Mouse (Mus musculus): ENCODE results near the gene Eng. TPM values are rescaled to one million over a fixed set of nuclear protein-coding genes. Genes with fewer than 3 reads are reported as not detected.

The Eng gene
- polyA plus RNA-seq, 1 experiment from 2014 or later, result 30.5 TPM

DNA sequence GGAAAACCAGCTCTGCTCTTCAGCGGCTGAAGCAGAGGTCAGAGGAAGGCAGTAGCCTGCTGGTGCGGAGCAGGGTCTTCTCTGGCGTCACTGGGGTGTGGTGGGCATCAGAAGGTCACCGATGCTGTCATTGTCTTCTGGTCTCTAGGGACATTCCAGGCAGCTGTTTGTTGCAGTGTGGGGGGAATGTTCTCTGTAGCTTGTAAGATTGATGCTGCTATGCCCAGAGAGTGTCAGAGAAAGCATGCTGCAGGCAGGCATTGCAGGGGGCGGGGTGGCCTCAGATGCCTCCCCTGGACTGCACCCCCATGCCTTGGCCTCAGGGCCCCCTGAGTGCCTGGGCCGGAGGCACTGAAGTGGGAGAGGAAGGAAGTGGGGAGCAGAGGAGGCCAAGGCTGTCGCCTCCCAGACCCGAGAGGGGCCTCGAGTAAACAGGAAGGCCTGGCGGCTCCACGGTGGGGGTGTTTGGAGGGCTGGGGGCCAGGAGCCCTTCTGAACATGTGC, 8.6 kb upstream of the Eng start:
- no peak overlapping the region for H3K9ac ChIP-seq
- 0 out of 2 replicates have a peak, but pooled peaks have one; percentile 37 for ATAC-seq (ENCODE audit: low FRiP score)

DNA sequence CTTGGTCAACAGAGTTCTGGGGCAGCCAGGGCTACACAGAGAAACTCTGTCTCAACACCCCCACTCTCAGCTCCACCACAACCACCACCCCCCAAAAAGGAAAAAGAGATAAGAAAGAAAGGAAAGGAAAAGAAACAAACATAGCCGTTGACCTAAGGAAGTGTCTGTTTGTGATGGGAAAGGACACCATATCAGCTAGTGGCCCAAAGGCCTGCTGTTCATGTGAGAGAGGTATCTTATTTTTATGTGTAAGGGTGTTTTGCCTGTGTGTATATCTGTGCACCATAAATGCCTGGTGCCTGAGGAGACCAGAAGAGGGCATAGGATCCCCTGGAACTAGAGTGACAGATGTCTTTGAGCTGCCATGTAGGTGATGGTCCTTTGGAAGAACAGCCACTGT, 6.8 kb upstream of the Eng start:
- no peaks in the 10 kb centered on the region for H3K9me3 ChIP-seq (ENCODE audit: control insufficient read depth, low read length)
- no peak for DNase-seq (ENCODE audit: low spot score)
- no peak overlapping the region for H3K4me3 ChIP-seq (replicated peaks; ENCODE audit: low read length)
- H3K27me3 ChIP-seq (ENCODE audit: control insufficient read depth, insufficient read depth, low read length), result no peaks in the 10 kb centered on the region
- 100% methylated on average over 1 of the region's 1 CpGs for WGBS
- H3K36me3 ChIP-seq (replicated peaks; ENCODE audit: control insufficient read depth, insufficient read depth), result no peaks in the 10 kb centered on the region
- H3K4me1 ChIP-seq (replicated peaks; ENCODE audit: control insufficient read depth, insufficient read depth, low read length), result no peaks in the 10 kb centered on the region
- H3K9ac ChIP-seq, result no peak overlapping the region
- H3K4me2 ChIP-seq (replicated peaks), result no peak overlapping the region
- ATAC-seq (ENCODE audit: low FRiP score), result no peak
- H3K27ac ChIP-seq, result no peak overlapping the region

More for the DNA sequence above, 8.6 kb upstream of the Eng start:
- DNase-seq (ENCODE audit: low spot score), result no peak
- no peaks in the 10 kb centered on the region; the same call in 1 of the 2 replicates for H3K36me3 ChIP-seq (replicated peaks; ENCODE audit: control insufficient read depth, insufficient read depth)
- no peaks in the 10 kb centered on the region for H3K9me3 ChIP-seq (ENCODE audit: control insufficient read depth, low read length)
- no peak overlapping the region for H3K4me3 ChIP-seq (replicated peaks; ENCODE audit: low read length)
- no peak overlapping the region for H3K4me2 ChIP-seq (replicated peaks)
- no peaks in the 10 kb centered on the region for H3K27me3 ChIP-seq (ENCODE audit: control insufficient read depth, insufficient read depth, low read length)
- H3K27ac ChIP-seq, result no peak overlapping the region
- 36% methylated on average over 11 of the region's 11 CpGs for WGBS
- H3K4me1 ChIP-seq (replicated peaks; ENCODE audit: control insufficient read depth, insufficient read depth, low read length), result no peaks in the 10 kb centered on the region

DNA sequence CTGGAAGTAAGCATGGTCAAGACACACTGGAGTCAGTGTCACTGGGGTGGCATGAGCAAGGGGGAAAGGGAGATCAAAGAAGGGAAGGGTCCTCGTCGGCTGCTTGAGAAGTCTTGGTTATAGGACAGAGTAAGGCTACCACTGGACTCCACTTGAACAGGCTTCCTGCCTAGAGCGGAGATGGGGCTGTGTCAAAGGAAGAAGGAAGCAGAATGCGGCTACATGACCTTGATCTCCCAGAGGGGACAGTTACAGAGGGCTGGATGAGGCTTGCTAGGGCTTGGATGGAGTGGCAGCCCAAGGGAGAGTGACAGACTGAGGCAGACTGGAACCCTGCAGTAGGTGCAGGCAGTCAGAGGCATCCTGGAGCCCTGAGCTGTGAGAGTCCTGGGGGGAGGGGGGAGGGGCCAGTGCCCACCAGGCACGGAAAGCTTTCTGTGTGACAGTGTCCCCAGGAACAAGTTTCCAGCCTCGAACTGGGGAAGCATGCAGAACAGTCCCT, 5.8 kb upstream of the Eng start:
- no peaks in the 10 kb centered on the region for H3K27me3 ChIP-seq (ENCODE audit: control insufficient read depth, insufficient read depth, low read length)
- H3K36me3 ChIP-seq (replicated peaks; ENCODE audit: control insufficient read depth, insufficient read depth), result no peaks in the 10 kb centered on the region
- H3K4me2 ChIP-seq (replicated peaks), result no peak overlapping the region
- no peak for DNase-seq (ENCODE audit: low spot score)
- H3K27ac ChIP-seq, result no peak overlapping the region
- H3K9ac ChIP-seq, result no peak overlapping the region
- ATAC-seq (ENCODE audit: low FRiP score), result no peak
- H3K9me3 ChIP-seq (ENCODE audit: control insufficient read depth, low read length), result no peaks in the 10 kb centered on the region
- H3K4me1 ChIP-seq (replicated peaks; ENCODE audit: control insufficient read depth, insufficient read depth, low read length), result no peaks in the 10 kb centered on the region
- WGBS, result 57% methylated on average over 6 of the region's 6 CpGs
- no peak overlapping the region for H3K4me3 ChIP-seq (replicated peaks; ENCODE audit: low read length)

DNA sequence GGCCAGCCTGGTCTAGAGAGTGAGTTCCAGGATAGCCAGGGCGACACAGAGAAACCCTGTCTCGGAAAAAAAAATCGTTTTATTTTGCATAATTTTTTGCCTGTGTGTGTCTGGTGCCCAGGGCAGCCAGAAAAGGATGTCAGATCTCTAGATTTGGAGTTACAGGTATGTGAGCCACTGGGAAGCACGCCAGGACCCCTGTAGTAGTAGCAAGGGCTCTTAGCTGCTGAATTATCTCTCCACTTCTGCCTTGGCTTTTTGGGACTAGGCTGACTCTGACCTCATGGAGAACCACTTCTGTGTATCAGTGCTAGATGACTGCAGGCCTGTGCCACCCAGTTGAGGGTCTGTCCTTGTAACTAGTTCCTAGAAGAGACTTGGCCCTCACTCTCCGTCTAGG, 4.6 kb upstream of the Eng start:
- Histone ChIP-seq H3K9me3 (ENCODE audit: control insufficient read depth, low read length) (no peaks in the 10 kb centered on the region), H3K27me3 (ENCODE audit: control insufficient read depth, insufficient read depth, low read length) (no peaks in the 10 kb centered on the region), H3K27ac (no peak overlapping the region), H3K9ac (no peak overlapping the region), H3K36me3 (replicated peaks; ENCODE audit: control insufficient read depth, insufficient read depth) (no peaks in the 10 kb centered on the region), H3K4me1 (replicated peaks; ENCODE audit: control insufficient read depth, insufficient read depth, low read length) (no peaks in the 10 kb centered on the region), H3K4me2 (replicated peaks) (no peak overlapping the region), H3K4me3 (replicated peaks; ENCODE audit: low read length) (no peak overlapping the region)
- WGBS, result 85% methylated on average over 5 of the region's 5 CpGs
- ATAC-seq (ENCODE audit: low FRiP score), result no peak
- no peak for DNase-seq (ENCODE audit: low spot score)

GRCm38 (mm10) chr2:32642813-32643212, 3.6 kb upstream of the Eng start:
- ATAC-seq (ENCODE audit: low FRiP score) (no peak), DNase-seq (ENCODE audit: low spot score) (no peak)
- H3K9ac ChIP-seq, result no peak overlapping the region
- H3K9me3 ChIP-seq (ENCODE audit: control insufficient read depth, low read length), result no peaks in the 10 kb centered on the region
- no peaks in the 10 kb centered on the region for H3K4me1 ChIP-seq (replicated peaks; ENCODE audit: control insufficient read depth, insufficient read depth, low read length)
- WGBS, result 68% methylated on average over 7 of the region's 7 CpGs
- H3K27ac ChIP-seq, result no peak overlapping the region
- no peaks in the 10 kb centered on the region for H3K27me3 ChIP-seq (ENCODE audit: control insufficient read depth, insufficient read depth, low read length)
- no peaks in the 10 kb centered on the region for H3K36me3 ChIP-seq (replicated peaks; ENCODE audit: control insufficient read depth, insufficient read depth)
- H3K4me2 ChIP-seq (replicated peaks), result no peak overlapping the region
- no peak overlapping the region for H3K4me3 ChIP-seq (replicated peaks; ENCODE audit: low read length)

DNA sequence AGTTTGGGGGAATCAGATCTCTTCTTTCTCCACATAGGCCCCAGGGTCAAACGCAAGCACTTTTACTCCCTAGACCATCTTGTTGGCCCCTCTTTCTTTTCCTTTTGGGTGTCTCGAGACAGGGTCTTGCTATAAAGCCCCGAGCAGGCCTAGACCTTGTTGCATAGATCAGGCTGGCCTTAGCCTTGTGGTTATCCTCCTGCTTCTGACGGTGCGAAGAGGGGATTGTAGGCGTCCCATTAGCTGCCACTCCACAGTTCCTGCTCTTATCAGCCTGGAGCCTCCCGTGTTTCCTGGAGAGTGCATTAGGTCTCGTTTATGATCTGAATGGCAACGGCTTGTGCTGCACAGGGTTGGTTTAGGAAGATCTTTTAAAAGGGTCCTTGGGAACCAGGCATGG, 2.3 kb upstream of the Eng start:
- Histone ChIP-seq H3K9ac (no peak overlapping the region), H3K9me3 (ENCODE audit: control insufficient read depth, low read length) (no peaks in the 10 kb centered on the region), H3K27ac (no peak overlapping the region), H3K4me1 (replicated peaks; ENCODE audit: control insufficient read depth, insufficient read depth, low read length) (no peaks in the 10 kb centered on the region), H3K27me3 (ENCODE audit: control insufficient read depth, insufficient read depth, low read length) (no peaks in the 10 kb centered on the region), H3K4me3 (replicated peaks; ENCODE audit: low read length) (no peak overlapping the region), H3K36me3 (replicated peaks; ENCODE audit: control insufficient read depth, insufficient read depth) (no peaks in the 10 kb centered on the region), H3K4me2 (replicated peaks) (no peak overlapping the region)
- DNase-seq (ENCODE audit: low spot score) (no peak), ATAC-seq (ENCODE audit: low FRiP score) (no peak)
- 84% methylated on average over 9 of the region's 9 CpGs for WGBS

DNA sequence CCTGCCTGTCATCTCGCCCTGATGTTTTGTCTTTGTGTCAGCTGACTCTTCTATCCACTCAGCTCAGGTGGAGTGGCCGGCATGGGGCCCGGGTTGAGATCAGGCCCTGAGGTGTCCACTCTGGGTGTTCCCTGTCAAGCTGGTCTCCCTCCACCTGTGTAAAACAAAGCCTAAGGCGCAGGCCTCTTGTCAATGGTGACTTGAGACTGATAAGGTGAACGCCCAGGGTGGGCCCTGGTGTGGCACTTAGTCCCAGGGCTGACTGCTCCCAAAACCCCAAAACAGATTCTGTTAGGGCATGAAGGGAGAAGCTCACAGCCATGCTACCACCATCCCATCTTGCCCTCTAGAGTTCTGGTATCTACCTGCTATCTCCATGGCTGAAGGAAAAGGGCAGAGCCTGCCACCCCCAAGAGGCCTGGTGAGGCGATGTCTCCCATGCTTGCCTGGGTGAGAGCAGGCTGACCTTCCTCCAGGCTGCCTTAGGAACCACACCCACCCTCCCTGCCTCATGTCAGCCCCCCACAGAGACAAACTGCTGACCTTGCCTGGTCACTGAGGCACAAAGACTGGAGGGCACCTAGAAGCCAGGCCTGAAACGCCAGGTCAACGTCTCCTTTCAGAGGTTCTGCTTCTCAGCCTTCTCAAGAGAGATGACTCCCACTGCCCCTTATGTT, 1.5 kb upstream of the Eng start:
- no peaks in the 10 kb centered on the region for H3K9me3 ChIP-seq (ENCODE audit: control insufficient read depth, low read length)
- H3K4me3 ChIP-seq (replicated peaks; ENCODE audit: low read length), result no peak overlapping the region
- no peaks in the 10 kb centered on the region for H3K36me3 ChIP-seq (replicated peaks; ENCODE audit: control insufficient read depth, insufficient read depth)
- DNase-seq (ENCODE audit: low spot score), result no peak
- H3K9ac ChIP-seq, result no peak overlapping the region
- ATAC-seq (ENCODE audit: low FRiP score), result no peak
- H3K27ac ChIP-seq, result no peak overlapping the region
- H3K4me2 ChIP-seq (replicated peaks), result no peak overlapping the region
- H3K4me1 ChIP-seq (replicated peaks; ENCODE audit: control insufficient read depth, insufficient read depth, low read length), result no peaks in the 10 kb centered on the region
- no peaks in the 10 kb centered on the region for H3K27me3 ChIP-seq (ENCODE audit: control insufficient read depth, insufficient read depth, low read length)
- 86% methylated on average over 8 of the region's 8 CpGs for WGBS

GRCm38 (mm10) chr2:32645647-32646046, 748 bp upstream of the Eng start:
- DNase-seq (ENCODE audit: low spot score), result no peak
- H3K4me3 ChIP-seq (replicated peaks; ENCODE audit: low read length), result no peak overlapping the region
- no peaks in the 10 kb centered on the region for H3K9me3 ChIP-seq (ENCODE audit: control insufficient read depth, low read length)
- no peak overlapping the region for H3K9ac ChIP-seq
- H3K4me2 ChIP-seq (replicated peaks), result no peak overlapping the region
- H3K27me3 ChIP-seq (ENCODE audit: control insufficient read depth, insufficient read depth, low read length), result no peaks in the 10 kb centered on the region
- H3K27ac ChIP-seq, result no peak overlapping the region
- H3K4me1 ChIP-seq (replicated peaks; ENCODE audit: control insufficient read depth, insufficient read depth, low read length), result no peaks in the 10 kb centered on the region
- no peak for ATAC-seq (ENCODE audit: low FRiP score)
- WGBS, result 60% methylated on average over 3 of the region's 3 CpGs
- H3K36me3 ChIP-seq (replicated peaks; ENCODE audit: control insufficient read depth, insufficient read depth), result no peaks in the 10 kb centered on the region

DNA sequence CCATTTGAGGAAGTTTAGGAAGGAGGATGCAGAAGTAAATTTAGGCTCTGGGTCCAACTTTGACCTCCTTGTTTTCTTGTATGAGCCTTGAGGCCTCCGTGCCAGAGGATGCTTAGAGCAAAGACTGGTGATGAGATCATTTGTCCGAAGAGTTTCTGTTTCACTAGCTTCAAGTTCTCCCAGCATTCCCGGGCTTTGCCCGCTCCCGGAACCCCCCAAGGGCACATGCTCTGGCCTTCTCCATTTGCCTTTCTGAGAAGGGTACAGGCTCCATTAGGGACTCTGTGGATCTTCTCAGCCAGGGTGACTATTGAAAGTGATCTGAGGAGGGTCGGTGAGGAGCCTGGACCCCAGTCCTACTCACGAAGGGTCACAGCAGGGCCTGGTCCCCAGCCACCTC, 971 bp downstream of the Eng start:
- Histone ChIP-seq H3K27me3 (ENCODE audit: control insufficient read depth, insufficient read depth, low read length) (no peaks in the 10 kb centered on the region), H3K27ac (no peak overlapping the region; the same call in 1 of the 2 replicates), H3K4me1 (replicated peaks; ENCODE audit: control insufficient read depth, insufficient read depth, low read length) (no peaks in the 10 kb centered on the region), H3K4me2 (replicated peaks) (peak overlapping the region; percentile 25; the same call in 1 of the 2 replicates), H3K9ac (no peak overlapping the region), H3K9me3 (ENCODE audit: control insufficient read depth, low read length) (no peaks in the 10 kb centered on the region), H3K36me3 (replicated peaks; ENCODE audit: control insufficient read depth, insufficient read depth) (no peaks in the 10 kb centered on the region), H3K4me3 (replicated peaks; ENCODE audit: low read length) (peak overlapping the region; percentile 26)
- DNase-seq (ENCODE audit: low spot score) (no peak), ATAC-seq (ENCODE audit: low FRiP score) (no peak)
- 91% methylated on average over 7 of the region's 7 CpGs for WGBS

All from hindbrain, embryonic 14.5 days (tissue).